Mouse (Mus musculus): ENCODE measurements around the gene Pip4p1. TPM values are rescaled to one million over a fixed set of nuclear protein-coding genes. Genes with fewer than 3 reads are reported as not detected.
"Not testable (repeated sequence)": the region's sequence is repeated elsewhere in the genome, so short reads cannot be mapped to it uniquely, and the experiment has no call there.

The Pip4p1 gene
- polyA plus RNA-seq, 1 experiment, result 68.1 TPM

DNA sequence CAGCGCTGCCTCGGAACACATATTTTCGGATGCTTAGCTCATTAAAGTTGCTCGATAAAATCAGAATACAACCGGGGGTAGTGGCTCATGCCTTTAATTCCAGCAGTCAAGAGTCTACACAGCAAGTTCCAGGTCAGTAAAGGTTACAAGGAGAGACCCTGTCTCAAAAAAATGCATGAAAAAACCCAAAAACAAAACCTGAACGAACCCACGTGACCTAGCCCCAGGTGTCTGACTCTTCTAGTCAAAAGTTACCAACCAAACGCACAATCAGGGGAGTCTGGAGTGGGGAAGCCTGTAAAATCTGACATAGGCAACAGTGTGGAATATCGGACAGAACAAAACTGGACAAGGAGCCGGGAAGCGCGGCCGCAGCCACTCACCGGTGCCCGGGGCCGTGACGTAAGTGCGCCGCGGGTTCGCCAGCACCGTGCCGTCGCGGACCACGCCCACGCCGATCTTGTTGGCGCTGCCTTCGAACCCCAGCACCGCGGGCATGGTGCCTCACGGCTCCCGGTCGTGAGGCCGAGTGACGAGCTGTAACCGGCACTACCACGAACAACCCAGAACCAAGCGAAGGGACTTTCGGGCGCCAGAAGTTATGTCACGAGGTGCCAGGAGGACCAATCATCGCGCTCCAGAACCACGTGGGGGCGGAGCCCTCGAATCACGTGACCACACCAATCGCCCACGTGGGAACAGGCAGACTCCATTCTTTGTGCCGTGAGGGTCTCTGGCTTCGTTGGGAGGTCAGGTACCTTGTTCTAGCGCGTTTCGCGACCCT is 6.2 kb downstream of the Pip4p1 start, which contains the start of the genes Osgep and Apex1:
Gene Osgep, minus strand, starts transcription at position 613 of the 784 bp plus-strand sequence.
Gene Apex1, plus strand, starts transcription at position 688 of the 784 bp plus-strand sequence.
- DNase-seq, result peak; percentile 98
- H3K4me3 ChIP-seq (ENCODE audit: insufficient read depth, low read depth, low read length), result peak within 1 kb of the TSS; percentile 57
- H3K27me3 ChIP-seq (replicated peaks; ENCODE audit: control insufficient read depth, insufficient read depth, low read length), result no peaks in the 10 kb centered on the region
- peaks cover 1% of the 10 kb centered on the region; the same call in 1 of the 2 replicates for H3K4me1 ChIP-seq (ENCODE audit: control insufficient read depth, insufficient read depth, low read length)
- H3K27ac ChIP-seq (ENCODE audit: insufficient read depth, low read depth, low read length), result peak within 1 kb of the TSS; percentile 58
- no peaks in the 10 kb centered on the region; the same call in 1 of the 2 replicates for H3K36me3 ChIP-seq (ENCODE audit: control insufficient read depth, insufficient read depth, low read length)
- TF ChIP-seq CTCF (conservative IDR thresholded peaks at IDR 0.05; ENCODE audit: insufficient read depth, insufficient read length, low read depth, low read length) (no peak), POLR2A (IDR thresholded peaks at IDR 0.05; ENCODE audit: low read depth, low read length) (peak; percentile 23)
- under 1% methylated on average over 57 of the region's 57 CpGs for WGBS

DNA sequence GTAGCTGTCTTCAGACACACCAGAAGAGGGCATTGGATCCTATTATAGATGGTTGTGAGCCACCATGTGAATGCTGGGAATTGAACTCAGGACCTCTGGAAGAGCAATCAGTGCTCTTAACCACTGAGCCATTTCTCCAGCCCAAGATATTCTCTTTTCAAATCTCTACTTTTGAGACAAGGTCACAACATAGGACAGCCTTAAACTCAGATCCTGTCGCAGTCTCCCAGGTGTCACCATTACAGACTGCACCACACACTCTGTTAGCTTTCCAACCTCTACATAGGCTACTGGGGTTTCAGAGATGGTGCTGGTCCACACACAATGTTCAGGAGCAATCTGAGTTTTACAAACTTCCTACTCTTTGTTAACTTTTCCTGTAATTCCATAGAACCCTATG is 7.2 kb downstream of the Pip4p1 start:
- WGBS, result 51% methylated on average over 1 of the region's 1 CpGs
- not testable (repeated sequence) for DNase-seq; H3K4me1 ChIP-seq (ENCODE audit: control insufficient read depth, insufficient read depth, low read length); H3K27me3 ChIP-seq (replicated peaks; ENCODE audit: control insufficient read depth, insufficient read depth, low read length); H3K36me3 ChIP-seq (ENCODE audit: control insufficient read depth, insufficient read depth, low read length); H3K27ac ChIP-seq (ENCODE audit: insufficient read depth, low read depth, low read length); H3K4me3 ChIP-seq (ENCODE audit: insufficient read depth, low read depth, low read length)

DNA sequence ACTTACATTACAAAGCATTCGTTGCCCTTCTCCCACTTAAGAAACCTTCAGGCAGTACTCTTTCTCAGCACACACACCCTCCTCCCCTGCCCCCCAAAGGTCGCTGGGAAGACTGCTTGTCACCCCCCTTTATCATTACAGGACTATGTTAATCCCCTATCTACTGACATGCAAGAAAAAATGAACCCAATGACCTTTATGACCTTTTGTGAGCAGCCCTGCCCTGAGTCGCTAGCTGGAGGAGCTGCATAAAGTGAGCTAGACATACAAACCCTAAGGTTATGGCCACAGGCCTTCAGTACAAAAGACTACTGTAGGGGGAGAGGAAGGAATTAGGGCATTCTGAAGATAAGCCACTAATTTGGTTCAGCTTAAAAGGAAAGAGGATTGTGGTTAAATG is 19.3 kb downstream of the Pip4p1 start:
- no peak overlapping the region for H3K4me3 ChIP-seq (ENCODE audit: insufficient read depth, low read depth, low read length)
- no peaks in the 10 kb centered on the region for H3K4me1 ChIP-seq (ENCODE audit: control insufficient read depth, insufficient read depth, low read length)
- TF ChIP-seq CTCF (conservative IDR thresholded peaks at IDR 0.05; ENCODE audit: insufficient read depth, insufficient read length, low read depth, low read length) (no peak), POLR2A (IDR thresholded peaks at IDR 0.05; ENCODE audit: low read depth, low read length) (no peak)
- peaks cover 4% of the 10 kb centered on the region for H3K36me3 ChIP-seq (ENCODE audit: control insufficient read depth, insufficient read depth, low read length)
- WGBS, result 76% methylated on average over 3 of the region's 3 CpGs
- DNase-seq, result no peak
- no peak overlapping the region for H3K27ac ChIP-seq (ENCODE audit: insufficient read depth, low read depth, low read length)
- H3K27me3 ChIP-seq (replicated peaks; ENCODE audit: control insufficient read depth, insufficient read depth, low read length), result no peaks in the 10 kb centered on the region

DNA sequence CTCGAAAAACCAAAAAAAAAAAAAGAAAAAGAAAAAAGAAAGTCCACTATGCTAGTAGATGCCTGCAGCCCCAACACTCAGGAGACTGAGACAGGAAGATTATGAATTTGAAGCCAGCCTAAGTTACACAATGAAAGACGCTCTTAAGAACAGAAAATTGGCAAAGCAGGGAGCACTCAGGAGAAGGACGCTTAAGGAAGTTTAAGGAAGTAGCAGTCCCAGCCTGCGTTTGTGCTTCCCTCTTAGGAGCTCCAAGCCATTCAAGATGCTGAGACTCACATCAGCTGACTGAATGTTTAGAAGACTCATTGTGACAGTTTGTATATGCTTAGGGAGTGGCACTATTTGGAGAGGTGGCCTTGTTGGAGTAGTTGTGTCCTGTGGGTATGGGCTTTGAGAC is 22.5 kb downstream of the Pip4p1 start:
- H3K27ac ChIP-seq (ENCODE audit: insufficient read depth, low read depth, low read length), result no peak overlapping the region
- H3K36me3 ChIP-seq (ENCODE audit: control insufficient read depth, insufficient read depth, low read length), result no peaks in the 10 kb centered on the region
- DNase-seq, result no peak
- H3K4me1 ChIP-seq (ENCODE audit: control insufficient read depth, insufficient read depth, low read length), result no peaks in the 10 kb centered on the region
- TF ChIP-seq CTCF (conservative IDR thresholded peaks at IDR 0.05; ENCODE audit: insufficient read depth, insufficient read length, low read depth, low read length) (no peak), POLR2A (IDR thresholded peaks at IDR 0.05; ENCODE audit: low read depth, low read length) (no peak)
- 76% methylated on average over 4 of the region's 4 CpGs for WGBS
- H3K27me3 ChIP-seq (replicated peaks; ENCODE audit: control insufficient read depth, insufficient read depth, low read length), result no peaks in the 10 kb centered on the region
- no peak overlapping the region for H3K4me3 ChIP-seq (ENCODE audit: insufficient read depth, low read depth, low read length)

DNA sequence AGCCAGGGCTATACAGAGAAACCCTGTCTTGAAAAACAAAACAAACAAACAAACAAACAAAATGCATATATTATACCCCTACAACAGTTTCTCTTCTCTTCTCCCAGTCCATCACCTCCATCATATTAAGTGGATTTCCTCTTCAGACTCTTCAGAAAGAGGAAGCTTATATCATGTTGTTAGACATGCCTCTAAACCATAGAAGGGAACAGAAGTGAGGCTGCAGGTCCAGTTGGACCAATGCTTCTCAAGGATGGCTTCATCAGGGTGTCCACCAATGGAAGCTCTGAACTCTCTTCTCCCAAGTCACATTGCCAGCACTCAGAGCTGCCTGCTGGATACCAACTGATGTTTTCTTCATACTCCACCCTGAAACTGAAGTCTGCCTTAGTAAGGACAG is 25.3 kb downstream of the Pip4p1 start:
- H3K36me3 ChIP-seq (ENCODE audit: control insufficient read depth, insufficient read depth, low read length); H3K27me3 ChIP-seq (replicated peaks; ENCODE audit: control insufficient read depth, insufficient read depth, low read length): not testable (repeated sequence)

DNA sequence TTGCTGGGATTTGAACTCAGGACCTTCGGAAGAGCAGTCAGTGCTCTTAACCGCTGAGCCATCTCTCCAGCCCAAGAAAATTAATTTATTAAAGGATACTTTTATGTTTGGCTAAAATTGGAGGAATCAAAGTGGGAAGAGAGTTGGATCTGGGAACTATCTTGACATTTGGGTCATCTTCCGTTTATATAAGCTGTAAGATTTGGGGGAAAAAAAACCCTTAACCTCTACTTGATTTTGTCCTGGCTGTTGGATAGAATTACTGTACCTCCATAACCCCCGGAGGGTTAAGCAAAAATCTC is 25.9 kb downstream of the Pip4p1 start:
- Histone ChIP-seq H3K27me3 (replicated peaks; ENCODE audit: control insufficient read depth, insufficient read depth, low read length) (no peaks in the 10 kb centered on the region), H3K4me1 (ENCODE audit: control insufficient read depth, insufficient read depth, low read length) (no peaks in the 10 kb centered on the region), H3K36me3 (ENCODE audit: control insufficient read depth, insufficient read depth, low read length) (no peaks in the 10 kb centered on the region), H3K4me3 (ENCODE audit: insufficient read depth, low read depth, low read length) (no peak overlapping the region), H3K27ac (ENCODE audit: insufficient read depth, low read depth, low read length) (no peak overlapping the region)
- TF ChIP-seq CTCF (conservative IDR thresholded peaks at IDR 0.05; ENCODE audit: insufficient read depth, insufficient read length, low read depth, low read length) (no peak), POLR2A (IDR thresholded peaks at IDR 0.05; ENCODE audit: low read depth, low read length) (no peak)
- DNase-seq, result no peak
- 94% methylated on average over 4 of the region's 4 CpGs for WGBS

More for the DNA sequence above, 25.3 kb downstream of the Pip4p1 start:
- not testable (repeated sequence) for H3K4me1 ChIP-seq (ENCODE audit: control insufficient read depth, insufficient read depth, low read length); H3K4me3 ChIP-seq (ENCODE audit: insufficient read depth, low read depth, low read length); H3K27ac ChIP-seq (ENCODE audit: insufficient read depth, low read depth, low read length); DNase-seq

DNA sequence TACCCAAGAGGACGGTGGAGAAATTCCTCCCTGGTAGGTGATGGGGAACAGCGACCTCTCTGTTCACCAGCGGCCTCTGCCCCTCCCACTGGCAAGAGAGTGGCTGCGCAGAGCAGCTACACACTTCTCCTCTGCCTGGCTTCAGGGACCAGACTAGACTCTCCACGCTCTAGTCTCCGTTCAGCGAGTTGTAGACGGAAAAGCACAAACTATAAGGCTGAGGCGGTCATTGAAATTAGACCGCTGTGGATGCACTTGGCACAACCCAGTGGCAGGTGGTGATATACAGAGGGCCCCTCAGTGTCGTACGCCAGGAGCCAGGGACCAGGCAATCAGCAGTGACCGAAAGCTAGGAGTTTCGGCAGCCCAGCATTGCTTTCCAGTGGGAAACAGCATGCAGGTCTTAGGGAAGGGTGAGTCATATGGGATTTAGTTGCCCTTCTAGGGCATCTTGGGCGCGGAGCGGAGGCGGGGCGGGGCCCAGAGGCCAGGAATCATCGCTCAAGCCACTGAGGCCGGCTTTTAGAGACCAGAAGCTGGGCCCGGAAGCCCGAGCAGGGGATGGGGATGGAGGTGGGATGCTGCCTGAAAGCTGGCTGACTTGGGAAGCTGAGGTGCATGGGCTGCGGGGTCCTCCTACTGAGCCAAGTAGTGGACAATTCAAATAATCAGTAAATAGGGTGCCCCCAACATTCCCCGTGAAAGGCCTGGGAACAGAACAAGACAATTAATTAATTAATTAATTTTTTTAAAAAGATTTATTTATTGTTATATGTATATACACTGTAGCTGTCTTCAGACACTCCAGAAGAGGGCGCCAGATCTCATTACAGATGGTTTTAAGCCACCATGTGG is 26.5 kb downstream of the Pip4p1 start:
- peak; percentile 24 for DNase-seq
- no peak overlapping the region for H3K27ac ChIP-seq (ENCODE audit: insufficient read depth, low read depth, low read length)
- no peaks in the 10 kb centered on the region for H3K4me1 ChIP-seq (ENCODE audit: control insufficient read depth, insufficient read depth, low read length)
- H3K36me3 ChIP-seq (ENCODE audit: control insufficient read depth, insufficient read depth, low read length), result no peaks in the 10 kb centered on the region
- TF ChIP-seq CTCF (conservative IDR thresholded peaks at IDR 0.05; ENCODE audit: insufficient read depth, insufficient read length, low read depth, low read length), result peak; percentile 59
- TF ChIP-seq POLR2A (IDR thresholded peaks at IDR 0.05; ENCODE audit: low read depth, low read length), result no peak
- WGBS, result 11% methylated on average over 26 of the region's 26 CpGs
- no peaks in the 10 kb centered on the region for H3K27me3 ChIP-seq (replicated peaks; ENCODE audit: control insufficient read depth, insufficient read depth, low read length)
- H3K4me3 ChIP-seq (ENCODE audit: insufficient read depth, low read depth, low read length), result peak overlapping the region; percentile 30

DNA sequence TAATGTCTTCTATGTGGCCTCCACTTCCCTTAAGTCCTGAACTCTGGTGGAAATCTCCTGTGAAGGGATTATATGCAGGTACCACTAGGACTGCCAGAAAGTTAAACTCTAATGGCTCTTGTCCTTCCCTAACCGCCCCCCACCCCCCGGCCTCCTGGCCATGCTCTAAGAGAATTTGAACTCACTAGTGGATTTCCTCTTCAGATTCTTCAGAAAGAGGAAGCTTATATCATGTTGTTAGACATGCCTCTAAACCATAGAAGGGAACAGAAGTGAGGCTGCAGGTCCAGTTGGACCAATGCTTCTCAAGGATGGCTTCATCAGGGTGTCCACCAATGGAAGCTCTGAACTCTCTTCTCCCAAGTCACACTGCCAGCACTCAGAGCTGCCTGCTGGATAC is 32.7 kb downstream of the Pip4p1 start:
- DNase-seq; H3K4me1 ChIP-seq (ENCODE audit: control insufficient read depth, insufficient read depth, low read length); H3K27me3 ChIP-seq (replicated peaks; ENCODE audit: control insufficient read depth, insufficient read depth, low read length); H3K4me3 ChIP-seq (ENCODE audit: insufficient read depth, low read depth, low read length); H3K27ac ChIP-seq (ENCODE audit: insufficient read depth, low read depth, low read length); H3K36me3 ChIP-seq (ENCODE audit: control insufficient read depth, insufficient read depth, low read length): not testable (repeated sequence)
- 92% methylated on average over 2 of the region's 2 CpGs for WGBS

All from kidney, adult 2 months (tissue).